Mouse (Mus musculus) adrenal gland, adult 10 weeks (tissue): ENCODE measurements around the gene Ep300. TPM values are rescaled to one million over a fixed set of nuclear protein-coding genes. Genes with fewer than 3 reads are reported as not detected.

Source experiments
- polyA plus RNA-seq: library from polyadenylated mRNA; stranded (reverse); fragments of 350-450 nt; fragmentation: Illumina TruSeq; extraction: RNeasy Lipid Tissue Mini Kit (QIAGEN cat#74804); gene quantifications from one replicate; pipeline ENCODE4 v1.2.3, GENCODE M21; 2014; ENCODE audit warnings: low read depth, low replicate concordance

The Ep300 gene
- 78.9 TPM for polyA plus RNA-seq

DNA sequence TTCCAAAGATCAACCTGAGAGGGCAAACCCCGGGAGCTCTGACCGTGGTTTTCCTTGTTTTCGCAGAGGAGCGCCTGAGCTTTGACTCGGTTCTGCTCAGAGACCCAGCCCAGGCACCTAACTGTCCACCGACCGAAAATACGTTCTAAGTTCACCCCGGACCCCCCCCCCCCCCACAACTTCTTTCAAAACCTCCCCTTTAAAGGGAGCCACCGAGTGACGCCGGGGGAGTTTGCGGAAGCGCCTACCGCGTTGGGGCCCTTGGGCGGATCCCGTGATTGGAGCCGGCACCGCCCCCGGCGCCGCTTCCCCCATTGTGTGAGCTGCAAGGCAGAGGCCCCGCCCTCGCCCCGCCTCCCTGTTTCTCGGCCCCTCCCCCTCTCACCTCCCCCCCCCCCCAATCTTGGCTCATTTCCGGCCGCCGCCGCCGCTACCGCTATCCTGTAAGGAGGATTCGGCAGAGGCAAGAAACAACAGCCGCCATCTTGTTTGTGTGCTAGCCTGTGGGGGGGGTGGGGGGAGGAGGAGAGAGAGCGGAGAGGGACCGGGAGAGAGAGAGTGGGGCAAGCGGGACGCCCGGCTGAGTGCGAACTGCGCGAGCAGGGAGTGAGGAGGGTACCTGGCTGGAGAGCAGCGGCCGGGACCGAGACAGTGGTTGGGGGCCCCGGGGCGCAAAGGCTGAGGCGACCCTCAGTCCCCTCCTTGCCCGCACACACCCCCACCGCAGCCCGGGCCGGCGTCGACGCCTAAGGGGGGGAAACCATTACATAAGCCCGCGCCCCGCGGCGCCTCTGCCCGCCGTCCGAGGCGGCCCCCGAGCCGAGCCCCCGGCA lies at the start of gene Ep300:
Ep300 (plus strand) TSS at position 439 of the 833 bp plus-strand sequence.

DNA sequence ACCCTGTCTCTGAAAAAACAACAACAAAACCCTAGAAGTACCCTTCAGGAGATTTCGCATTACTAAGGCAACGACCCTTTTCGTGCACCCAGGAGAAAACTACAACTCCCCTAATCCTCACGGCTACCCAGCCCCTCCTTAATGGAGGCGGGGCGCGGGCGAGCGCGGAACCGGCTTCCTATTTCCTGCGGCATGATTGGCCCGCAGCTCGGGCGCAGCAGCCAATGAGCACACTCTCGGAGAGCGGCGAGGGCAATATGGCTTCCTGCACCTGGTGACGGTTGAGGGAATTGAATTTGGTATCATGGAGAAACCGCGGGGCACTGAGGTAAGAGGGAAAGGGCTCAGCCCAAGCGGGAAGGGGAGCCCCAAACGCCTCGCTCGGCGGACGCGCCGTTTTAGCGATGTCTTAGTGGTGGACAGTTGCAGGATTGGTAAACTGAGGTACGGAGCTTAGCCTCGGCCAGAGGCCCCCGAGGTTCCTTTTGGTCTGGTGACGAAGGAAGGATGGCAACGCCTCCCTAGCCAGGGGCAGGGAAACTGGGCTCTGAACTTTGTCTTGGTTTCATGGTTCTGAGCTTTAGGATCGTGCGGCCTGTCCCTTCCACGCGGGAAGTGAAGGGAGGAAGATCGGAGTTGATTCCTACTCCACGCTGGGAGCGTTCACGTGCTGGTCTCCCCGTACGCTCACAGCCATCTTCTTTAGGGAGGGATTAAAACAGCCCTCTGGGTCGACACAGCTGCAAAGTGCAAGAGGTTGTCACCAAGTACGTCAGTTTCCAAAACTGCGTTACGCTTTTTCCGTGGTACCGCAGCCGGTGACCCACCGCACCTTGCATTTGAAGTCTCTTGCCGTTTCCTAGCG lies 78.8 kb downstream of the Ep300 start, which contains the start of gene L3mbtl2:
L3mbtl2 (plus strand) TSS at position 193 of the 865 bp plus-strand sequence.

DNA sequence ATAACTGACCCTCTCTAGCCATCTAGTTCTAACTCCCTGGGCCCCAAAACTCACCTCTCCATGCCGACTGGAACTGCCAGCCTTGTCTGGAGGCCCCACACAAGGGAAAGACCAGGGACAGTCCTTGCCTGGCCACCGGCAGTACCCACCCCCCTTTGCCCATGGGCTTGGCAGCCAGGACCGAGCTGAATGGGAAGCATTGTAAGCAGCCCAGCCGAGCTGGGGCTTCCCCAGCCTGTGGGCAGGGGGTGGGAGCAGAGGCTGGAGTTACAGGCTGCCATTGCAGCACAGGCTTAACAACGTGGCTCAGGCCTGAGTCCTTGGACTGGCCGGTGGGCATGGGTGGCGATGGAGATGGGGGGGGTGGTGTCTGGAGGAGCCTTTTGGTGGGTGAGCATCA lies 112.0 kb downstream of the Ep300 start, which contains the start of gene Chadl:
Chadl (minus strand) TSS at position 113 of the 400 bp plus-strand sequence.

Other genes with a start within 250 kb of the Ep300 start
- 137 TPM for gene Slc25a17, start 224.5 kb upstream of the Ep300 start, polyA plus RNA-seq
- 639 TPM for gene St13, start 185.3 kb upstream of the Ep300 start, polyA plus RNA-seq
- gene Xpnpep3, start 185.2 kb upstream of the Ep300 start, polyA plus RNA-seq, result 20.6 TPM
- gene Dnajb7, start 177.1 kb upstream of the Ep300 start, polyA plus RNA-seq, result not detected
- 120 TPM for gene Rbx1, start 119.1 kb upstream of the Ep300 start, polyA plus RNA-seq
- 1.6 TPM for gene L3mbtl2, start 78.5 kb downstream of the Ep300 start, polyA plus RNA-seq
- not detected for gene Chadl, start 111.9 kb downstream of the Ep300 start, polyA plus RNA-seq
- gene Zc3h7b, start 159.7 kb downstream of the Ep300 start, polyA plus RNA-seq, result 17.0 TPM
- gene Rangap1, start 160.2 kb downstream of the Ep300 start, polyA plus RNA-seq, result 7.4 TPM
- 21.1 TPM for gene Tef, start 217.1 kb downstream of the Ep300 start, polyA plus RNA-seq